Mouse (Mus musculus) thymus, adult 2 months (tissue): ENCODE measurements around the gene Cpvl.

Experiments
- CTCF ChIP-seq: fragments of 200-500 bp; IDR thresholded peaks from 2 replicates; pipeline ENCODE4 v1.5.1; 2012; ENCODE audit warnings: mild to moderate bottlenecking, control low read depth, low read length, moderate library complexity, borderline replicate concordance; ENCODE audit not compliant: control insufficient read depth, poor library complexity, insufficient read depth; ENCODE audit errors: extremely low read depth
- POLR2A ChIP-seq: fragments of 200-500 bp; IDR thresholded peaks from 2 replicates; pipeline ENCODE4 v1.6.1; 2012; ENCODE audit warnings: mild to moderate bottlenecking, low read length, control low read depth, moderate library complexity; ENCODE audit not compliant: control insufficient read depth, poor library complexity, insufficient read depth; ENCODE audit errors: extremely low read depth

GRCm38 (mm10) chr6:53955846-53956245, 22.6 kb downstream of the Cpvl start:
- TF ChIP-seq CTCF (no peak), POLR2A (no peak)
